30 mouse cellular contexts compared by ENCODE assay signal in genomic region chr4:124737486-124737885, GRCm38 (mm10). TPM values are rescaled to one million over a fixed set of nuclear protein-coding genes. Genes with fewer than 3 reads are reported as not detected.
DNase-seq lines count a peak whose midpoint lies in the region; ATAC-seq and TF ChIP-seq lines count a peak whose summit lies in the region.
"Had no signal": no experiment of that assay in that cellular context is flagged by ENCODE, and none has a peak within 500 bp of the region (broad histone marks: within the 10 kb centered on the region; RNA-seq: fewer than 3 reads in every experiment).

No protein-coding gene starts in this region.

- no peak for TF ChIP-seq POLR2A in kidney, adult 2 months (IDR thresholded peaks at IDR 0.05; ENCODE audit: low read depth, low read length)

- H3K27ac ChIP-seq in kidney, adult 2 months (ENCODE audit: insufficient read depth, low read depth, low read length), result no peak overlapping the region
- H3K27ac ChIP-seq in midbrain, embryonic 13.5 days, result 0 out of 2 replicates have a peak overlapping the region, but pooled peaks have one; percentile 3
- no peak overlapping the region for H3K27ac ChIP-seq in midbrain, embryonic 10.5 days (replicated peaks)
- H3K27ac ChIP-seq in neural tube, embryonic 14.5 days (ENCODE audit: low read depth, low read length), result 0 out of 2 replicates have a peak overlapping the region, but pooled peaks have one; percentile 36
- H3K27ac ChIP-seq: embryonic facial prominence, embryonic 12.5 days; heart, adult 2 months; limb, embryonic 10.5 days; limb, embryonic 15.5 days; liver, embryonic 13.5 days; midbrain, embryonic 12.5 days; neural tube, embryonic 12.5 days; stomach, embryonic 15.5 days had no signal

- no peak overlapping the region for H3K4me3 ChIP-seq in kidney, adult 2 months (ENCODE audit: insufficient read depth, low read depth, low read length)
- no peak overlapping the region for H3K4me3 ChIP-seq in midbrain, embryonic 13.5 days (replicated peaks)
- H3K4me3 ChIP-seq in midbrain, embryonic 10.5 days, result no peak overlapping the region
- H3K4me3 ChIP-seq in neural tube, embryonic 14.5 days (ENCODE audit: low read depth, low read length), result no peak overlapping the region
- H3K4me3 ChIP-seq: embryonic facial prominence, embryonic 12.5 days; heart, adult 2 months; heart, embryonic 12.5 days; limb, embryonic 10.5 days; limb, embryonic 15.5 days; liver, embryonic 13.5 days; midbrain, embryonic 12.5 days; neural tube, embryonic 12.5 days; stomach, embryonic 15.5 days had no signal

- no peak overlapping the region for H3K9ac ChIP-seq in midbrain, embryonic 13.5 days (replicated peaks)
- no peak overlapping the region for H3K9ac ChIP-seq in neural tube, embryonic 14.5 days (replicated peaks; ENCODE audit: low read depth, low read length)
- H3K9ac ChIP-seq: embryonic facial prominence, embryonic 12.5 days; heart, embryonic 12.5 days; limb, embryonic 15.5 days; liver, embryonic 13.5 days; midbrain, embryonic 12.5 days; neural tube, embryonic 12.5 days; stomach, embryonic 15.5 days had no signal

- no peak for ATAC-seq in midbrain, embryonic 13.5 days
- ATAC-seq in neural tube, embryonic 14.5 days (ENCODE audit: low read depth), result no peak
- ATAC-seq: activated CD4-positive, CD25-positive, alpha-beta regulatory T cell, adult 4 months; forebrain, embryonic 16.5 days; intestine, postnatal 0 days; lung, postnatal 0 days had no signal

- no peak for TF ChIP-seq CTCF in kidney, adult 2 months (conservative IDR thresholded peaks at IDR 0.05; ENCODE audit: insufficient read depth, insufficient read length, low read depth, low read length)

- H3K4me1 ChIP-seq in kidney, adult 2 months (ENCODE audit: control insufficient read depth, insufficient read depth, low read length), result peaks cover 8% of the 10 kb centered on the region; the same call in 1 of the 2 replicates
- H3K4me1 ChIP-seq in midbrain, embryonic 13.5 days (replicated peaks), result peaks cover 23% of the 10 kb centered on the region
- peaks cover 26% of the 10 kb centered on the region for H3K4me1 ChIP-seq in midbrain, embryonic 10.5 days
- H3K4me1 ChIP-seq in neural tube, embryonic 14.5 days (ENCODE audit: control insufficient read depth, insufficient read depth, low read length), result peaks cover 13% of the 10 kb centered on the region; the same call in 1 of the 2 replicates

- H3K36me3 ChIP-seq in kidney, adult 2 months (ENCODE audit: control insufficient read depth, insufficient read depth, low read length), result no peaks in the 10 kb centered on the region
- peaks cover 14% of the 10 kb centered on the region for H3K36me3 ChIP-seq in midbrain, embryonic 13.5 days
- peaks cover 18% of the 10 kb centered on the region for H3K36me3 ChIP-seq in midbrain, embryonic 10.5 days
- no peaks in the 10 kb centered on the region for H3K36me3 ChIP-seq in neural tube, embryonic 14.5 days (ENCODE audit: control insufficient read depth, insufficient read depth, low read length)

- WGBS in kidney, adult 2 months, result 53% methylated on average over 5 of the region's 5 CpGs
- 74% methylated on average over 5 of the region's 5 CpGs for WGBS in midbrain, embryonic 13.5 days
- WGBS in midbrain, embryonic 10.5 days, result 74% methylated on average over 5 of the region's 5 CpGs
- 81% methylated on average over 5 of the region's 5 CpGs for WGBS in neural tube, embryonic 14.5 days

- DNase-seq in kidney, adult 2 months, result peak; percentile 67
- DNase-seq in kidney, postnatal 4 days, result no peak
- no peak for DNase-seq in midbrain, embryonic 10.5 days (ENCODE audit: low spot score)
- peak; percentile 72 for DNase-seq in yolk sac, embryonic 10.5 days (ENCODE audit: low spot score)
- no peak for DNase-seq in cerebellum, adult 9-10 months
- DNase-seq: adrenal gland, adult 2 months; cerebellum, adult 2 months; cerebellum, postnatal 36 days; heart, adult 2 months; heart, postnatal 4 days; kidney, postnatal 36 days; liver, embryonic 13.5 days; lung, adult 18-20 months; lung, postnatal 4 days; right cerebral cortex, postnatal 14 days; thymus, postnatal 14 days had no signal

- no peak overlapping the region for H3K4me2 ChIP-seq in midbrain, embryonic 13.5 days (replicated peaks)
- no peak overlapping the region for H3K4me2 ChIP-seq in neural tube, embryonic 14.5 days (ENCODE audit: low read depth, low read length)
- H3K4me2 ChIP-seq: embryonic facial prominence, embryonic 12.5 days; heart, embryonic 12.5 days; limb, embryonic 15.5 days; liver, embryonic 13.5 days; midbrain, embryonic 12.5 days; stomach, embryonic 15.5 days had no signal

- H3K27me3 ChIP-seq in kidney, adult 2 months (replicated peaks; ENCODE audit: control insufficient read depth, insufficient read depth, low read length), result no peaks in the 10 kb centered on the region
- no peaks in the 10 kb centered on the region for H3K27me3 ChIP-seq in midbrain, embryonic 13.5 days
- no peaks in the 10 kb centered on the region for H3K27me3 ChIP-seq in midbrain, embryonic 10.5 days (ENCODE audit: low read depth, poor library complexity, severe bottlenecking)
- no peaks in the 10 kb centered on the region for H3K27me3 ChIP-seq in neural tube, embryonic 14.5 days (ENCODE audit: control insufficient read depth, insufficient read depth, low read length)
- H3K27me3 ChIP-seq: CH12.LX; embryonic facial prominence, embryonic 12.5 days; heart, embryonic 12.5 days; limb, embryonic 15.5 days; liver, embryonic 13.5 days; midbrain, embryonic 12.5 days; neural tube, embryonic 12.5 days; stomach, embryonic 15.5 days had no signal

- H3K9me3 ChIP-seq in midbrain, embryonic 13.5 days, result no peaks in the 10 kb centered on the region
- no peaks in the 10 kb centered on the region for H3K9me3 ChIP-seq in midbrain, embryonic 10.5 days (replicated peaks)
- no peaks in the 10 kb centered on the region for H3K9me3 ChIP-seq in neural tube, embryonic 14.5 days (ENCODE audit: control insufficient read depth, low read length)
- H3K9me3 ChIP-seq: embryonic facial prominence, embryonic 12.5 days; heart, embryonic 12.5 days; limb, embryonic 10.5 days; limb, embryonic 15.5 days; liver, embryonic 13.5 days; midbrain, embryonic 12.5 days; neural tube, embryonic 12.5 days; stomach, embryonic 15.5 days had no signal

RNA-seq across cellular contexts. Expression of gene Inpp5b, which starts 4.2 kb away (rescaled TPM):
- polyA plus RNA-seq in kidney, adult 2 months (2012; rRNA removed), result 61.0 and 64.2 TPM in 2 replicates
- polyA plus RNA-seq in midbrain, embryonic 13.5 days (2015; fragmentation: Nextera tagmentation; extraction: Ambion mirVana), result 25.4 and 30.4 TPM in 2 replicates
- polyA plus RNA-seq in midbrain, embryonic 10.5 days (2016; fragmentation: Nextera tagmentation; extraction: Ambion mirVana), result 25.7 and 26.1 TPM in 2 replicates
- 22.5 and 25.2 TPM in 2 replicates for polyA plus RNA-seq in neural tube, embryonic 14.5 days (2014; fragmentation: Nextera tagmentation; extraction: Ambion mirVana)

RNA-seq across cellular contexts. Expression of gene Sf3a3, which starts 22.9 kb away (rescaled TPM):
- 11.1 and 14.5 TPM in 2 replicates for polyA plus RNA-seq in kidney, adult 2 months (2012; rRNA removed)
- polyA plus RNA-seq in midbrain, embryonic 13.5 days (2015; fragmentation: Nextera tagmentation; extraction: Ambion mirVana), result 147 and 153 TPM in 2 replicates
- polyA plus RNA-seq in midbrain, embryonic 10.5 days (2016; fragmentation: Nextera tagmentation; extraction: Ambion mirVana), result 247 and 256 TPM in 2 replicates
- polyA plus RNA-seq in neural tube, embryonic 14.5 days (2014; fragmentation: Nextera tagmentation; extraction: Ambion mirVana), result 89.9 and 93.2 TPM in 2 replicates

RNA-seq across cellular contexts. Expression of gene Fhl3, which starts 37.0 kb away (rescaled TPM):
- polyA plus RNA-seq in kidney, adult 2 months (2012; rRNA removed), result 8.5 and 10.8 TPM in 2 replicates
- polyA plus RNA-seq in midbrain, embryonic 13.5 days (2015; fragmentation: Nextera tagmentation; extraction: Ambion mirVana), result 2.8 and 3.0 TPM in 2 replicates
- polyA plus RNA-seq in midbrain, embryonic 10.5 days (2016; fragmentation: Nextera tagmentation; extraction: Ambion mirVana), result 4.6 and 5.8 TPM in 2 replicates
- polyA plus RNA-seq in neural tube, embryonic 14.5 days (2014; fragmentation: Nextera tagmentation; extraction: Ambion mirVana), result 0.60 and 1.5 TPM in 2 replicates

RNA-seq across cellular contexts. Expression of gene Utp11, which starts 44.1 kb away (rescaled TPM):
- 6.4 and 7.9 TPM in 2 replicates for polyA plus RNA-seq in kidney, adult 2 months (2012; rRNA removed)
- polyA plus RNA-seq in midbrain, embryonic 13.5 days (2015; fragmentation: Nextera tagmentation; extraction: Ambion mirVana), result 48.3 and 51.1 TPM in 2 replicates
- polyA plus RNA-seq in midbrain, embryonic 10.5 days (2016; fragmentation: Nextera tagmentation; extraction: Ambion mirVana), result 63.6 and 68.0 TPM in 2 replicates
- polyA plus RNA-seq in neural tube, embryonic 14.5 days (2014; fragmentation: Nextera tagmentation; extraction: Ambion mirVana), result 33.9 and 39.2 TPM in 2 replicates

Comparison
In these comparisons a context has a peak if more than half of its experiments do, and no peak if none do; other contexts are left out.
1. DNase-seq: peak in kidney, adult 2 months (single experiment) and yolk sac, embryonic 10.5 days (single experiment); none in kidney, postnatal 4 days (0 of 2), midbrain, embryonic 10.5 days (single experiment) and cerebellum, adult 9-10 months (single experiment).
2. H3K27ac ChIP-seq: peak in midbrain, embryonic 13.5 days (single experiment) and neural tube, embryonic 14.5 days (single experiment); none in kidney, adult 2 months (single experiment) and midbrain, embryonic 10.5 days (single experiment).